Mouse (Mus musculus) embryo, embryonic 11.5 days (tissue): ENCODE data around the gene Rab3gap2.
"Not testable (repeated sequence)": the region's sequence is repeated elsewhere in the genome, so short reads cannot be mapped to it uniquely, and the experiment has no call there.

Source experiments
- DNase-seq: peaks from one replicate; pipeline ENCODE4 v3.0.0-alpha.2; 2012; ENCODE audit warnings: low read depth, low spot score

The Rab3gap2 gene

DNA sequence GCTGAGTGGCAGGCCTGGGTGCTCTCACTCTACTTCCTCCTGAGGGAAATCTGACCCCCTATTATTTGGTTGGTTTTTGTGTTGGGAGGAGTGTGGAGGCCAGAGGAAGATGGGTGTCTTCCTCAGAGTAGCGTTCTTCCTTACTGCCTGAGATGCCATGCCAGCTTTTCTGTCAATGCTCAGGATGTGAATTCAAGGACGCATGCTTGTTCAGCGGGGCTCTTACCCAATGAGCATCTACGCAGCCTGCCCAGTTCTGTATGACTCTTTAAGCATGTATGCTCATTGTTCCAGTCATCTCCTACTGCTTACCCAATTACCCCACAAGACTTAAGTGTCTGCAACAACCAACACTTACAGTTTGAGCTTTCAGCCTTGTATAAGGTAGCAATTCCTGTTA is 76.7 kb downstream of the Rab3gap2 start:
- DNase-seq = no peak

GRCm38 (mm10) chr1:185282846-185283245 is 78.9 kb downstream of the Rab3gap2 start:
- DNase-seq = no peak

DNA sequence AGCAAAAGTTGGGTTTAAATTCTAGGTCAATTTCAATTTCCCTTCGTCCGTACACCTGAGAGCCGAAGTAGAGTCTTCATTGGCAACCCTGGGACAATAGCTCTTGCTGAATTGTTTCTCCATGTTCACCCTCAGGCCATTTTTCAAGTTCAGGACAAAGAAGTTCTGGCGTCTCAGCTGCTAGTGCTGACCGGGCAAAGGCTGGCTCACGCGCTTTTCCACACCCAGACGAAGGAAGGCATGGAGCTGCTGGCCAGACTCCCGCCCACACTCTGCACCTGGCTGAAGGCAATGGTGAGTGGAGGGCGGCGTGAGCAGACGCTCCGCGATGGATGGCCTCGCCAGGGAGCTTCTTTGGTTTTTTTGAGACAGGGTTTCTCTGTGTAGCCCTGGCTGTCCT is 79.3 kb downstream of the Rab3gap2 start:
- DNase-seq = no peak

GRCm38 (mm10) chr1:185284740-185285139 is 80.8 kb downstream of the Rab3gap2 start:
- no peak for DNase-seq

DNA sequence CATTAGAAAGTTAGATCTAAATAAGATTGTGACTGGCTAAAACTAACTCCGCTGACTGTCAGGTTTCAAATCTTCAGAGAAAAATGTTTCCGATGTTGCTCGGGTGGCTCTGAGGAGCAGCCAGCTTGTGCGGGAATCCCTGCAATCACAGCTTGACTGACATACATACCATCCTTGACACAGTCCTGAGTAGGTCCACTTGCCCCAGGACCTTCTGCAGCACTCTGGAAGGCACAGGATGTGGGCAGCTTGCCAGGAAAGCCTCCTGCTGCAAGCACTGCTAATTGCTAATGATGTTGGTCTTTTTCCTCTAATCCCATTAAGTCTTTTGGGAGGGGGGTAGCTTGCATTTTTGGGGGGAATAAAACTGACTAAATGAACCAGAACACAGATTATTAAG is 81.3 kb downstream of the Rab3gap2 start:
- DNase-seq = no peak

GRCm38 (mm10) chr1:185287066-185287465 is 83.1 kb downstream of the Rab3gap2 start:
- no peak for DNase-seq

DNA sequence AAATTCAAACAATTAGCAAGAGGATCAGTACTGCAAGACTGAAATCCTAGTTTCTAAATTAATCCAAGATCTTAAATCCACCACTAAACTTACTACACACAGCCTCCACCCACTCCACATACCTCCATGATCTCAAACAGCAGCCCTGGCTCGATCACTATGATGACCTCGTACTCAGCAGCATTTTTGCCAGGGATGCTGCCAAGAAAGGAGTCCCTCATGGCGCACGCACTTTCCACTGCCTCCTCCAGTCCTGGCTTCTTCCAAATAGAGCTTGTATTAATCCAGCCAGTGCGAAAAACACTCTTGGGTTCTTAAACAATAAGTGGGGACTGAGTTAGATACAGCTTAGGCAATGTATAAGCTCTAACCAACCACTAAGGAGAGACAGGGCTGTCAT is 85.3 kb downstream of the Rab3gap2 start:
- DNase-seq = no peak

DNA sequence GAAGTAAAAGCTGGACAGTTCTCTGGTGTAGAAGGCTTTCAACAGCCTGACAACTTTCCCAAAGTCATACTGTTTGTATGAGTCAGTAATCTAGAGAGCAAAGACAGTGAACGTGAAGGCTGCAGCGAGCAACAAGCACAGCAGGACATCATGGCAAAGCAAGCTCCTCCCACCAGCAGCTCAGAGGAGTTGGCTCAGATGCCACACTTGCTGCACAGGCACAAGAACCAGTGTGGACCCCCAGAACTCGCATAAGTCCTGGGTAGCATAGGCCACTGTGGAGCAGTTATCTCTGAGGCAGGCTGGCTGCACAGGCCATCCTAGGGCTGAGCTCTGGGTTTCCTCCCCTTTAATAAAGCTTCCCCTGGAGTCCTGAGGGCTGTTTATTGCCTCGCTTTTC is 87.4 kb downstream of the Rab3gap2 start:
- DNase-seq = no peak

DNA sequence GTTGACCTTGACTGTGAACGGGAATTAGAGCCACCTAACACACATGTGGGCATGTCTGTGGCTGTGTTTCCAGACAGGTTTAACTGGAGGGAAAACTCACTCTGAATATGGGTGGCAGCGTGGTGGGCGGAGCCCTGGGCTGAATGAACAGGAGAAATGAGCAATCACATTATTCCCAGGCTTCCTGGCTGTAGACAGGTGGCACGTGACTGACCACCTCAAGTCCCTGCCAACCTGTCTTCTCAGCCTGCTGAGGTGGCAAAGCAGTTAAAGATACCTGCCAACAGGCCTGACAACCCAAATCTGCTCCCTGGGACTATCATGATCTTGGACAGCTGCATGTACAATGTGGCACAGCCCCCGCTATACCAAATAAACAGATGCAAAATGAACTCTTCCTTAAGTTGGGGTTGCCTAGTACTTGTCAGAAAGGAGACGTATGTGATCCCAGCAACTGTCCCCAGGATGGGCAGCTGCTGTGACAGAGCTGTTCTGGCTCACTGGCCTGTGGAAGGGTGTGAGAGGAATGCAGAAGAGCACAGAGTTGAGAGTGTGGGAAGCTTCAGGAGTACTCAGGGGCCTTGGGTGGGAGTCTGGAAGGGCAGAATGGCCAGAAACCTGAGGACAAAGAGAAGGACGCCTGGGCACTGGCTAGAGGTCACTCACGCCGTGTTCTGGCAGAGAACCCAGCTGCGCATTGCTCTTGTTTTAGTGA is 88.9 kb downstream of the Rab3gap2 start:
- DNase-seq = no peak

- no peak for DNase-seq
Observed at GRCm38 (mm10) chr1:185296850-185297249, 92.9 kb downstream of the Rab3gap2 start.

DNA sequence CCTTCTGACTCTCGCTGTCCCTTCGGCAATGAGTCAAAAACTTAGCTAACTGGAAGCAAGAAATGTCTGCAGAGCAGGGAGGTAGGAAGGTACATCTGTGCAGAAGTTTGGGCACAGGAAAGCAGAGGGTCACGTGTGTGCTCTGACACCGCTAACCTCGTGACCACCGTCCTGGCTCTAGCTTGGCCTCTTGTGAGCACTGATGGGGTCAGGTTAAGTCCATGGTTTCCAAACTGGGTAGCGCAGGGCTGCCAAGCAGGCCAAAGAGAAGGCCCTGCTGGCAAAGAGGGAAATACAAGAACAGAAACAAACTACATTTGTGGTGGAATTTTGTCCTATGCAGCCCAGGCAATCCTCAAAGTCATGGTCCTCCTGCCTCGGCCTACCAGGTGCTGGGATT is 94.6 kb downstream of the Rab3gap2 start:
- DNase-seq = no peak

DNA sequence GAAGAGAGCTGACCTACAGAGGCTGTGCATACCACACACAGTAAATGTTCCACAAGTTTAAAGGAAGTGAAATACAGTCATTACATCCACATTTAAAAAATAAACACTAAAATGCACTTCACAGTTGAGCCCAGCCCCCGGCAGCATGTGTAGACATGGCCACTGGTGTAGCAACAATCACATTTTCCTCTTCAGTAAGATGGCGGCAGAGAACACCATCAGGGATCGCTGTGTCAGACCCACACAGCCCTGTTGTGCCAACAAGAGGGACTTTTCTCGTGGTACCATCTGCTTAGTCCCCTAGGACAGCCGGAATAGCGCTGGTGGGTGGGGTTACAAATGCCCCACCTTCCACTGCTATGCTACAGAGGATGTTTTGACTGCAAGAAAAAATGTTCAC is 98.9 kb downstream of the Rab3gap2 start:
- no peak for DNase-seq

- no peak for DNase-seq
Observed at GRCm38 (mm10) chr1:185306836-185307235, 102.9 kb downstream of the Rab3gap2 start.

DNA sequence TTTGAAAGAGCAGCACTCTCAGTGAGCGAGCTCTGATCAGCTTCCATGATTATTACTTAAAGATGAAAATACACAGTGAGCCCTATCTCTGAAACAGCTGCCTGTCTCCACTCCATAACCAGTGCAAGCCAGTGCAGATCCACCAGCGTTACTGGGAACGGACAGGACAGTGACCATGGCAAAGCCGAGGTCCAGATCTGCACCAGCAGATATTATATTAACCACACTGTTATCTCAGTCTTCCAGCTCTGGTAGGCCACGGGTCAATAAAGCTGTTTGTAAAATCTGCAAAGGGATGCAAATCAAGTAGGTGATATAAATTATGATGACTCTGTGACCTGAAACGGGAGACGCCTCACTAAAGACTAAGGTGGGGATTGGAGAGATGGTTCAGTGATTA is 103.7 kb downstream of the Rab3gap2 start:
- DNase-seq = no peak

- DNase-seq = no peak
Observed at GRCm38 (mm10) chr1:185308334-185308733, 104.4 kb downstream of the Rab3gap2 start.

DNA sequence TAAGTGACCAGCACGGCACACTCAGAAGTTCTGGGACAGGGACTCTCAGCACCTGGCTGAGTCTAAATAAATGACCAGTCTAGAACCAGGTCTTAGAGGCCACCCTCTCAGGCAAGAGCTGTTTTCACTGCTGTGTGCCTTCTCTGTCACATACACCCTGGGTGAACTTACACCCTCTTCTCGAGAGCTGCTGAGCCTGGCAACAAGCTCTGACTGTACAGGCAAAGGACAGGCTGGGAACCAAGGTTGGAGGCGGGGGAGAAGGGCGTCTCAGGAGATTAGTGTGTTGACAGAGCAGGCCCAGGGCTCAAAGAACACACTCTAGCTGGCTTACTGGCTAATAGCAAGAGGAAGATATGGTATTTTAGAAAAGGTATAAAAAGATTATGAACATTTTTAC is 105.0 kb downstream of the Rab3gap2 start:
- no peak for DNase-seq

- no peak for DNase-seq
Observed at GRCm38 (mm10) chr1:185311949-185312348, 108.0 kb downstream of the Rab3gap2 start.

GRCm38 (mm10) chr1:185314546-185314945 is 110.6 kb downstream of the Rab3gap2 start:
- no peak for DNase-seq

GRCm38 (mm10) chr1:185315846-185316568 is 112.1 kb downstream of the Rab3gap2 start:
- no peak for DNase-seq

DNA sequence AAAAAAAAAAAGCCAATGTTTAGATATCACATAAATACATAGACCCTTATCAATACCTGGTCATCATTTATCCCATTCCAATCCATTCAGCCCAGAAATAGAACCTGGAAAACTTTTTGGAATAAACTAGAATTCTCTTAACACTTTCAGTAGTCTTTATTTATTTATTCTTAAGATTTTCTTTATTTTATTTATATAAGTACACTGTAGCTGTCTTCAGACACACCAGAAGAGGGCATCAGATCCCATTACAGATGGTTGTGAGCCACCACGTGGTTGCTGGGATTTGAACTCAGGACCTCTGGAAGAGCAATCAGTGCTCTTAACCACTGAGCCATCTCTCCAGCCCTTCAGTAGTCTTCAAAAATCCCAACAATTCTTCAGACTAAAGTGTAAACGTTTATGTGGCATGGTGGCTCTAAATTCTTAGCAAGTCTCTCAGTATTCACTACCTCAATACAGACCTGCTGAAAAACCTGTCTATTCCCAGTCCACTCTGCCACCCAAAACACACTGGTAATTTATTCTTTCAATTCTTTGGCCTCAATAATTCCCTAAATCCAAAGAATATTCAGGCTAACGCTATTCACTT is 123.9 kb downstream of the Rab3gap2 start:
- DNase-seq = not testable (repeated sequence)

DNA sequence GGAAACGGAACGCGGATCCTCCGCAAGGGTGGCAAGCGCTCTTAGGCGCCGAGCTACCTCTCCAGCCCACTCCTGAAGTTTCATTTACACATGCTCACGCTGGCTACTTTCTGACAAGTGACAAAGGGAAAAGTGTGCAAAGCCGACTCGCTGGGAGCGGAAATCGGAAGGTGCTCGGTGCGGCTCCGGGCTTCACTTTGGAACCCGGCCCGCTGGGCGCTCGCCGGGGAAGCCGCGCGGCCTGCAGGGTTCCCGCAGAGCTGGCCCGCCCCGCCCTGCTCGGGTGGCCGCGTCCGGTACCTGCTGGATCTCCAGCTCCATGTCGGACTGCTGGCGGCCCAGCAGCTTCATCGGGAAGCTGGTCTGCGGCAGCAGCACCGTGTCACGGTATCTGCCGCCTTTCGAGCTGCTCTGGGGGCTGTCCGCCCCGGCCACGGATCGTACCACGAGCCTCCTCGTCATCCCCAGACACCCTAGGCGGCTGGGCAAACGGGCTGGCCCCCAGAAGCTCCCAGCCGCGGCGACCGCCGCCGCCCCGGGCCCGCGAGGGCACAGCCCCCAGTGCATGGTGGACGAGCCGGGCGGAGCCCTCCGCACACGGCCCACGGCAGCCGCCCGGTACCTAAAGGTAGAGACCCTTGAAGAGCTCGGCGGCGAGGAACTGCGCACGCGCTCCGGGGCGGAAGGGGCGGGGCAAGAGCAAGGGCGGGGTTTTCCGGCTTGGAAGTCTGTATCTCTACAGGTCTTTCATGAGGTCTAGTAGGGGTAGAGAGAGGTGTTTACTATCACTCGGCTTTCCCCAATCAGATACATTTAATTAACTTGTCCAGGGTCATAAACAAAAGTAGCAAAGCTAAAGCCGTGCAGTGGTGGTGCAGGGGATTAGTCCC is 125.0 kb downstream of the Rab3gap2 start, which contains the start of gene Iars2:
TSS of gene Iars2 (minus strand) at position 676 of the 890 bp plus-strand sequence.
- DNase-seq = peak; percentile 84

- DNase-seq = no peak
Observed at GRCm38 (mm10) chr1:185329851-185330250, 125.9 kb downstream of the Rab3gap2 start.
